Mouse (Mus musculus) MEL (cell line): ENCODE data around the gene Riox1. TPM values are rescaled to one million over a fixed set of nuclear protein-coding genes. Genes with fewer than 3 reads are reported as not detected.
A peak's percentile ranks its signal among the peaks of the same experiment; 100 is the strongest.

ENCODE experiments used
- DNase-seq: peaks from one replicate; pipeline ENCODE4 v3.0.0; 2011; ENCODE audit warnings: low read depth, low spot score
- H3K27ac ChIP-seq: 2 replicates; pipeline ENCODE4 v1.5.1; 2012; ENCODE audit warnings: low read depth, mild to moderate bottlenecking, control low read depth, low read length, moderate library complexity; ENCODE audit not compliant: control insufficient read depth
- H3K27me3 ChIP-seq, 2 experiments: fragments of 150-350 bp in 1 of 2; sonication (generic) in 1 of 2; 2 replicates each; pipeline ENCODE4 v1.6.1; 2012; ENCODE audit warnings: low read length in 2 of 2, mild to moderate bottlenecking in 2 of 2, improper control_type of control experiment in 1 of 2, moderate library complexity in 1 of 2; ENCODE audit not compliant: insufficient read depth in 2 of 2, control insufficient read depth in 1 of 2
- H3K36me3 ChIP-seq, 2 experiments: 2 replicates each; pipeline ENCODE4 v1.6.1; 2012 to 2014; ENCODE audit warnings: low read length in 2 of 2, improper control_type of control experiment in 1 of 2, inconsistent platforms in 1 of 2, mild to moderate bottlenecking in 1 of 2; ENCODE audit not compliant: insufficient read depth in 2 of 2, control insufficient read depth in 1 of 2
- H3K4me1 ChIP-seq, 2 experiments: fragments of 150-350 bp in 1 of 2; sonication (generic) in 1 of 2; 2 replicates each; pipeline ENCODE4 v1.6.1; 2012; ENCODE audit warnings: low read length in 2 of 2, improper control_type of control experiment in 1 of 2, mild to moderate bottlenecking in 1 of 2; ENCODE audit not compliant: insufficient read depth in 2 of 2, control insufficient read depth in 1 of 2
- H3K4me3 ChIP-seq, 2 experiments: fragments of 150-350 bp in 1 of 2; sonication (generic) in 1 of 2; 2 replicates each; pipeline ENCODE4 v1.5.1; 2012; ENCODE audit warnings: low read depth in 2 of 2, low read length in 2 of 2, mild to moderate bottlenecking in 2 of 2, moderate library complexity in 2 of 2, control low read depth in 1 of 2, improper control_type of control experiment in 1 of 2; ENCODE audit not compliant: control insufficient read depth in 1 of 2, insufficient read depth in 1 of 2
- H3K79me2 ChIP-seq: 2 replicates; pipeline ENCODE4 v1.6.1; 2012; ENCODE audit warnings: mild to moderate bottlenecking, low read length, moderate library complexity; ENCODE audit not compliant: control insufficient read depth, poor library complexity, insufficient read depth
- H3K9ac ChIP-seq: 2 replicates; pipeline ENCODE4 v1.6.1; 2012; ENCODE audit warnings: low read depth, mild to moderate bottlenecking, control low read depth, low read length, moderate library complexity; ENCODE audit not compliant: control insufficient read depth, poor library complexity, severe bottlenecking
- H3K9me3 ChIP-seq: fragments of 150-350 bp; sonication (generic); replicated peaks from 2 replicates; pipeline ENCODE4 v1.6.1; 2012; ENCODE audit warnings: mild to moderate bottlenecking, low read length, improper control_type of control experiment, moderate library complexity; ENCODE audit not compliant: insufficient read depth
- BHLHE40 ChIP-seq: IDR thresholded peaks from 2 replicates; pipeline ENCODE4 v1.6.1; 2012; ENCODE audit warnings: low read depth, mild to moderate bottlenecking, inconsistent platforms, low read length, improper control_type of control experiment, borderline replicate concordance
- CHD2 ChIP-seq: IDR thresholded peaks from 2 replicates; pipeline ENCODE4 v1.6.1; 2011; ENCODE audit warnings: low read length, improper control_type of control experiment
- CTCF ChIP-seq, 3 experiments: IDR thresholded peaks in 2 of 3; conservative IDR thresholded peaks in 1 of 3; 2 replicates each; pipeline ENCODE4 v1.5.1; 2011 to 2012; ENCODE audit warnings: low read length in 3 of 3, low read depth in 2 of 3, mild to moderate bottlenecking in 2 of 3, improper control_type of control experiment in 1 of 3, inconsistent platforms in 1 of 3, mixed read lengths in 1 of 3, moderate library complexity in 1 of 3; ENCODE audit not compliant: control insufficient read depth in 1 of 3, insufficient read depth in 1 of 3, poor library complexity in 1 of 3, severe bottlenecking in 1 of 3
- HCFC1 ChIP-seq: IDR thresholded peaks from 2 replicates; pipeline ENCODE4 v1.6.1; 2012; ENCODE audit warnings: low read depth, mild to moderate bottlenecking, inconsistent platforms, low read length, improper control_type of control experiment, moderate library complexity
- JUND ChIP-seq: IDR thresholded peaks from 2 replicates; pipeline ENCODE4 v1.6.1; 2011; ENCODE audit warnings: low read depth, mild to moderate bottlenecking, improper control_type of control experiment, low read length
- KAT2A ChIP-seq: conservative IDR thresholded peaks from 2 replicates; pipeline ENCODE4 v1.6.1; 2012; ENCODE audit warnings: low read depth, low read length, improper control_type of control experiment, inconsistent platforms
- MAZ ChIP-seq: IDR thresholded peaks from 2 replicates; pipeline ENCODE4 v1.6.1; 2012; ENCODE audit warnings: low read depth, mild to moderate bottlenecking, inconsistent platforms, low read length, improper control_type of control experiment
- MXI1 ChIP-seq: IDR thresholded peaks from 2 replicates; pipeline ENCODE4 v1.6.1; 2011; ENCODE audit warnings: mild to moderate bottlenecking, low read depth, low read length, improper control_type of control experiment
- NELFE ChIP-seq: IDR thresholded peaks from 2 replicates; pipeline ENCODE4 v1.6.1; 2011; ENCODE audit warnings: low read depth, low read length, improper control_type of control experiment
- NRF1 ChIP-seq: IDR thresholded peaks from 2 replicates; pipeline ENCODE4 v1.6.1; 2014; ENCODE audit warnings: low read depth, mild to moderate bottlenecking, inconsistent platforms, low read length, improper control_type of control experiment, moderate library complexity; ENCODE audit not compliant: poor library complexity, insufficient read depth, severe bottlenecking
- POLR2A ChIP-seq, 2 experiments: IDR thresholded peaks; 2 replicates each; pipeline ENCODE4 v1.6.1; 2011 to 2012; ENCODE audit warnings: low read length in 2 of 2, mild to moderate bottlenecking in 2 of 2, control low read depth in 1 of 2, improper control_type of control experiment in 1 of 2, low read depth in 1 of 2, moderate library complexity in 1 of 2; ENCODE audit not compliant: control insufficient read depth in 1 of 2, insufficient read depth in 1 of 2, poor library complexity in 1 of 2
- RAD21 ChIP-seq: IDR thresholded peaks from 2 replicates; pipeline ENCODE4 v1.6.1; 2011; ENCODE audit warnings: mild to moderate bottlenecking, low read depth, low read length, improper control_type of control experiment
- RCOR1 ChIP-seq: IDR thresholded peaks from 2 replicates; pipeline ENCODE4 v1.6.1; 2012; ENCODE audit warnings: low read depth, mild to moderate bottlenecking, inconsistent platforms, low read length, improper control_type of control experiment
- SIN3A ChIP-seq: IDR thresholded peaks from 2 replicates; pipeline ENCODE4 v1.6.1; 2012; ENCODE audit warnings: low read length, improper control_type of control experiment, inconsistent platforms
- TAL1 ChIP-seq: IDR thresholded peaks from 2 replicates; pipeline ENCODE4 v1.6.1; 2012; ENCODE audit warnings: mild to moderate bottlenecking, inconsistent platforms, low read length, moderate library complexity, mixed read lengths
- TBP ChIP-seq: IDR thresholded peaks from 2 replicates; pipeline ENCODE4 v1.8.0; 2011; ENCODE audit warnings: low read depth, low read length, improper control_type of control experiment
- TCF12 ChIP-seq: IDR thresholded peaks from 2 replicates; pipeline ENCODE4 v1.6.1; 2014; ENCODE audit warnings: low read depth, mild to moderate bottlenecking, inconsistent platforms, low read length, improper control_type of control experiment, moderate library complexity
- ZKSCAN1 ChIP-seq: IDR thresholded peaks from 2 replicates; pipeline ENCODE4 v1.6.1; 2012; ENCODE audit warnings: low read depth, mild to moderate bottlenecking, inconsistent platforms, low read length, improper control_type of control experiment, moderate library complexity
- ZNF384 ChIP-seq: IDR thresholded peaks from 2 replicates; pipeline ENCODE4 v1.6.1; 2012; ENCODE audit warnings: low read depth, mild to moderate bottlenecking, inconsistent platforms, low read length, improper control_type of control experiment
- polyA plus RNA-seq, 2 experiments: library from polyadenylated mRNA; stranded (reverse) in 1 of 2; unstranded in 1 of 2; fragments of >175 nt in 1 of 2; fragments of >200 nt in 1 of 2; gene quantifications; 2 replicates each; pipeline versions ENCODE4 v1.2.1 to v1.2.4; 2012; ENCODE audit warnings: low replicate concordance in 2 of 2, low read depth in 1 of 2; ENCODE audit not compliant: insufficient read length in 2 of 2, insufficient read depth in 1 of 2, missing spikeins in 1 of 2
- total RNA-seq: library from RNA; depleted of rRNA; stranded (reverse); fragments of 300-350 nt; gene quantifications from 2 replicates; pipeline ENCODE4 v1.2.3, GENCODE M21; 2012

The Riox1 gene
- total and polyA plus RNA-seq, 3 experiments: 46.6 to 47.1 TPM; not detected in 1

DNA sequence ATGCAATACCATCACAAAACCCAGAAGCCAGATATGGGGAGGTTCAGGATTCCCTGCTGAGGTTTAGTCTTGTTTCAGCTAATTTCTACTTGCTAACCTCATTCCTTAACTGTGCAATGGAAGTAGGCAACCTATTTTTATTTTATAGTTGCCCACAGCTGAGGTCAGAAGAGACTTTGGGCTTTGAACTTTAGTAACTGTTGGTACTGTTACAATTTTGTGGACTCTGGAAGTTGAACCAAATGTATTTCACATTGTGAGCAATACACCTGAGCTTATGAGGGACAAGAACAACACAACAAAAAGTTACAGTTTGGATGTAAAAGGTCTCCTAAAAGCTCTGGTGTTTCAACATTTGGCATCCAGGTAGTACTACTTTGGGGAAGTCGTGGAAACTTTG lies 35.6 kb upstream of the Riox1 start:
- Histone ChIP-seq H3K79me2 (no peaks in the 10 kb centered on the region; the same call in 1 of the 2 replicates), H3K4me3 (no peak overlapping the region), H3K4me1 (0 out of 4 replicates have a peak, but pooled peaks cover 0 to 3% of the 10 kb centered on the region in 2 experiments), H3K36me3 (no peaks in the 10 kb centered on the region; a peak in 2 of 4 replicates), H3K27ac (no peak overlapping the region), H3K9me3 (no peaks in the 10 kb centered on the region), H3K9ac (no peak overlapping the region), H3K27me3 (no peaks in the 10 kb centered on the region)
- DNase-seq: no peak
- TF ChIP-seq TBP (no peak), CHD2 (no peak), TCF12 (no peak), NELFE (no peak)

DNA sequence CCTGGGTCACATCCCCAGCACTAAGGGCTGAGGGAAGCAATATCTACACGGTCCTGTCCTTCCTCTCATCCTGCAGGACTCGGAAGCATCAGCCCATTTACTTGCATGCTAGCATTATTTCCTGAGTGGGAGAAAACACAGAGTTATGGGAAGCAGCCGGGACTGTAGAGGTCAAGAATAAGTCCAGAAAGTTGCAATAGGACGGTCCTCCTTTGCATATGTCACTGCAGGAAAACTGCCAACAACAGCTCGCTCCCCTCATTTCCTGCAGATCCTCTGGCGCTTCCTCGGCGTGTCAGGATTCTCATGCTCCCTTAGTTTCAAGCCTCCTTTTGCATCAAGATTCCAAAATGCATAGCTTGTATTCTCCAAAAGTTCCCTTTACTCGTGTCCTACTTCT lies 33.5 kb upstream of the Riox1 start:
- DNase-seq: no peak
- Histone ChIP-seq H3K4me3 (no peak overlapping the region), H3K27ac (no peak overlapping the region), H3K36me3 (peaks cover 0 to 6% of the 10 kb centered on the region in 2 experiments; a peak in 2 of 4 replicates), H3K9me3 (no peaks in the 10 kb centered on the region), H3K9ac (no peak overlapping the region), H3K4me1 (0 out of 4 replicates have a peak, but pooled peaks cover 0 to 5% of the 10 kb centered on the region in 2 experiments), H3K79me2 (peaks cover 12% of the 10 kb centered on the region), H3K27me3 (no peaks in the 10 kb centered on the region)
- TF ChIP-seq CTCF (IDR thresholded peaks at IDR 0.05 in 2 of 3, conservative IDR thresholded peaks at IDR 0.05 in 1 of 3; ENCODE audit: control insufficient read depth in 1 of 3, insufficient read depth in 1 of 3, low read depth in 2 of 3, low read length in 3 of 3, poor library complexity in 1 of 3, severe bottlenecking in 1 of 3) (no peak), KAT2A (no peak), JUND (no peak)

DNA sequence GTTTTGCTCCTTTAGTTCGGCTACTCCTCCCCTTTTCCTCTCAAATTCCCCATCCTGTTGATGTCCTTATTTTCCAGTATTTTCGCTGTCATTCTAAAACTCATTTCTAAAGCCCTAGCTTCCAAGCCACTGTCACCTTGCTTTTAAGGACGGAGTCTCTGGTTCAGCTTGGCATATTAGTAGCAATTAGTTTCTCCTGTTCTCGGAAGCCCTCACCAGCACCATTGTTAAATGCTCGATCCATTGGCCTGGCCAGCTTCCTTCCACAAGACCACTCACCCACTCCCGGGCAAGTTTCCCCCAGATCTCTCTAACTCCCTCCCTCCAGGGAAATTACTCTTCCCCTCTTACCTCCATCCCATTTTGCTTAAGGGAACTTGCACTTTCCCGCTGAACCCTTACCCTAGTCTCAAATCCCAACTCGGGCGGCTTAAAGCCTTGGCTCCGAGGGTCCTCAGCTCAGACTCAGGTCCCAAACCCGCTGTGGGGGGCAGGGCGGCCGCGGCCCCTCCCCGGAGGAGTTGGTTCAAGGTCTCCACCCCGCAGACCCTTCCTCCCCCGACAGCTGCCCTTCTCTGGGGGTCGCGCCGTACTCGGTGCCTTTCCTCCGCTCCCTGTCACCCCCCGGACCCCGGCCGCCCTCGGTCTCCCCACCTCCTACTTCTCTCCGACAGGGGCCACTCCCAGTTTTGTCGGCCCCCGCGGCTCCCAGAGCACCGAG lies 29.5 kb upstream of the Riox1 start:
- peaks cover 0 to 12% of the 10 kb centered on the region in 2 experiments; a peak in 2 of 4 replicates for H3K36me3 ChIP-seq
- H3K27me3 ChIP-seq: no peaks in the 10 kb centered on the region
- peak; percentile 29 for DNase-seq
- peaks cover 12% of the 10 kb centered on the region for H3K79me2 ChIP-seq
- TF ChIP-seq ZNF384 (no peak), RAD21 (no peak), SIN3A (no peak), RCOR1 (no peak), MXI1 (no peak), MAZ (no peak), POLR2A (IDR thresholded peaks at IDR 0.05; ENCODE audit: control insufficient read depth in 1 of 2, insufficient read depth in 1 of 2, low read depth in 1 of 2, low read length in 2 of 2, poor library complexity in 1 of 2) (no peak), KAT2A (no peak), TAL1 (no peak), TBP (no peak), JUND (no peak), NRF1 (no peak), HCFC1 (no peak), ZKSCAN1 (no peak), BHLHE40 (no peak)
- peak overlapping the region; percentile 82 for H3K9ac ChIP-seq
- H3K4me1 ChIP-seq: peaks cover 0 to 9% of the 10 kb centered on the region in 2 experiments; a peak in 2 of 4 replicates
- H3K4me3 ChIP-seq: peak overlapping the region; percentile 71 to 79
- H3K9me3 ChIP-seq: no peaks in the 10 kb centered on the region
- H3K27ac ChIP-seq: no peak overlapping the region
